In the genomic region with DNA sequence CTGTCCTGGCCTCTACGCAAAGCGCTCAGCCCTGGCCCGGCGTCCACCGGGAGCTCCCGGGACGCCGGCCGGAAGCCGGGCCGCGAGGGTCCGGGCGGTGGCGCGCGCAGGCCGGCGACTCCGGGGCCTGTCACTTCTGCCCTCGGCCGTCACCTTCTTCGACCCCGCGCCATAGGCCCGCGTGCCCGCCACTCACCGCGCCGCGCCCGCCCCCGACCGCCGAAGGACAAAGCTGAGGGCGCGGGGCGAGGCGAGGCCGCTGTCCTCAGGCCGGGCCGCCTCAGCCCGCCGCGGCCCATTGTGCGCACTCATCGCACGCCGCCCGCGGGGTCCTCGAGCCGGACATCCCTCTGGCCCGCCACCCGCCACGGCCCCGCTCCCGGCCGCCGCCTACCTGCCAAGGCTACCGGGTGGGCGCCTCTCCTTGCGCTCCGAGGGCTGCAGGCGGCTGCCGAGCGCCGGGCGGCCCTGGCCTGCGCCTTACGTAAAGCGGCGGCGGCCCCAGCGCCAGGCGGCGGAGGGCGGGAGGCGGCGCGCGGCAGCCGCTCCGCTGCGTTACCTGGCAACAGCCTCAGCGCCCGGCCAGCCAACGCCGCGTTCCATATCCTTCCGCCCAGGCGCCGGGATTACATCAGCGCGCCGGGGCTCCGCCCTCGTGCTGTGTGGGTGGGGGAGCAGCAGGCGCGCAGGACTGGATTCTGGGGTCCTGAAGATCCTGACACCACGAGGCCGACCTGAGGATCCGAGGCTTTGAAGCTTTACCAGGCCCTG, we compare ENCODE assay signal across 8 mouse cellular contexts. TPM values are rescaled to one million over a fixed set of nuclear protein-coding genes. Genes with fewer than 3 reads are reported as not detected.
A peak's percentile ranks its signal among the peaks of the same experiment; 100 is the strongest.
DNase-seq lines count a peak whose midpoint lies in the region; ATAC-seq and TF ChIP-seq lines count a peak whose summit lies in the region.

Gene D5Ertd579e, minus strand, starts transcription at position 564 of the 771 bp plus-strand sequence.

- peak within 1 kb of the TSS; percentile 68 for H3K27ac ChIP-seq in bone marrow macrophage, adult 2 months (ENCODE audit: insufficient read depth, low read depth, low read length)
- peak within 1 kb of the TSS; percentile 62 for H3K27ac ChIP-seq in embryonic fibroblast, embryonic 13.5 days (ENCODE audit: insufficient read depth, low read length)
- peak within 1 kb of the TSS; percentile 98 for H3K27ac ChIP-seq in heart, embryonic 10.5 days
- peak within 1 kb of the TSS; percentile 92 for H3K27ac ChIP-seq in kidney, embryonic 15.5 days

- WGBS in heart, embryonic 10.5 days, result under 1% methylated on average over 104 of the region's 104 CpGs
- WGBS in kidney, embryonic 15.5 days, result under 1% methylated on average over 76 of the region's 104 CpGs

- peak; percentile 95 for ATAC-seq in kidney, embryonic 15.5 days (replicated peaks; ENCODE audit: low FRiP score)
- peak; percentile 81 for ATAC-seq in monocyte, adult 5-6 weeks (replicated peaks; ENCODE audit: insufficient number of reproducible peaks, low FRiP score, low TSS enrichment, poor library complexity, severe bottlenecking)

- 0 out of 2 replicates have a peak, but pooled peaks cover 4% of the 10 kb centered on the region for H3K36me3 ChIP-seq in heart, embryonic 10.5 days
- peaks cover 8% of the 10 kb centered on the region; the same call in 1 of the 2 replicates for H3K36me3 ChIP-seq in kidney, embryonic 15.5 days

- no peak for TF ChIP-seq POLR2A in bone marrow macrophage, adult 2 months (IDR thresholded peaks at IDR 0.05; ENCODE audit: borderline replicate concordance, low read depth, low read length)
- TF ChIP-seq POLR2A in embryonic fibroblast, embryonic 13.5 days (IDR thresholded peaks at IDR 0.05; ENCODE audit: low read depth, low read length), result peak; percentile 57

- H3K4me3 ChIP-seq in bone marrow macrophage, adult 2 months (ENCODE audit: insufficient read depth, low read length), result peak within 1 kb of the TSS; percentile 95
- H3K4me3 ChIP-seq in embryonic fibroblast, embryonic 13.5 days (ENCODE audit: insufficient read depth, low read length), result peak within 1 kb of the TSS; percentile 86
- peak within 1 kb of the TSS; percentile 82 for H3K4me3 ChIP-seq in heart, embryonic 10.5 days
- H3K4me3 ChIP-seq in kidney, embryonic 15.5 days (replicated peaks), result peak within 1 kb of the TSS; percentile 83

- no peak for TF ChIP-seq CTCF in bone marrow macrophage, adult 2 months (IDR thresholded peaks at IDR 0.05; ENCODE audit: low read depth, low read length)
- no peak for TF ChIP-seq CTCF in embryonic fibroblast, embryonic 13.5 days (IDR thresholded peaks at IDR 0.05; ENCODE audit: borderline replicate concordance, insufficient read depth, low read length)

- peak within 1 kb of the TSS; percentile 82 for H3K9ac ChIP-seq in kidney, embryonic 15.5 days

- DNase-seq in A20 (ENCODE audit: low read depth, low spot score) (peak; percentile 95), liver (peak; percentile 96)
- DNase-seq in heart, embryonic 10.5 days (ENCODE audit: low spot score), result peak; percentile 95
- DNase-seq in spleen, postnatal 4 days (ENCODE audit: low spot score in 2 of 2), result peak; percentile 94 to 96

- H3K4me2 ChIP-seq in kidney, embryonic 15.5 days, result peak within 1 kb of the TSS; percentile 93

- no peaks in the 10 kb centered on the region for H3K9me3 ChIP-seq in heart, embryonic 10.5 days
- no peaks in the 10 kb centered on the region for H3K9me3 ChIP-seq in kidney, embryonic 15.5 days (replicated peaks)

- H3K4me1 ChIP-seq in bone marrow macrophage, adult 2 months (ENCODE audit: control insufficient read depth, insufficient read depth, low read length), result peaks cover 32% of the 10 kb centered on the region
- peaks cover 12% of the 10 kb centered on the region for H3K4me1 ChIP-seq in embryonic fibroblast, embryonic 13.5 days (ENCODE audit: control insufficient read depth, insufficient read depth, low read length)
- peaks cover 51% of the 10 kb centered on the region for H3K4me1 ChIP-seq in heart, embryonic 10.5 days
- H3K4me1 ChIP-seq in kidney, embryonic 15.5 days, result peaks cover 32% of the 10 kb centered on the region

- H3K27me3 ChIP-seq in heart, embryonic 10.5 days (ENCODE audit: insufficient read depth, poor library complexity, severe bottlenecking), result no peaks in the 10 kb centered on the region
- H3K27me3 ChIP-seq in kidney, embryonic 15.5 days, result no peaks in the 10 kb centered on the region

RNA-seq across cellular contexts. Expression of gene D5Ertd579e, which starts in this region (rescaled TPM):
- 32.3 and 34.0 TPM in 2 replicates for polyA plus RNA-seq in bone marrow macrophage, adult 2 months (2012; ENCODE audit: insufficient read depth, insufficient read length, missing spikeins)
- 56.7 and 56.9 TPM in 2 replicates for polyA plus RNA-seq in embryonic fibroblast, embryonic 13.5 days (2011; ENCODE audit: insufficient read length, low read depth, missing spikeins)
- 25.5 and 33.7 TPM in 2 replicates for polyA plus RNA-seq in heart, embryonic 10.5 days (2016; fragmentation: Nextera tagmentation; extraction: Ambion mirVana)
- polyA plus RNA-seq in kidney, embryonic 15.5 days (2015; fragmentation: Nextera tagmentation; extraction: Ambion mirVana), result 19.7 and 21.6 TPM in 2 replicates
- 47.6 to 61.5 TPM (median 57.5 TPM) in 3 replicates for total RNA-seq in monocyte, adult 5-6 weeks (2017)

Comparison
In these comparisons a context has a peak if more than half of its experiments do, and no peak if none do; other contexts are left out.
1. Peak in every context shown above with its lines: DNase-seq, ATAC-seq, H3K4me3 ChIP-seq and H3K27ac ChIP-seq.